Mouse (Mus musculus) testis, postnatal 14 days (tissue): ENCODE measurements at regions not wholly inside any gene's neighbourhood (a gene's known extent, or its start where the extent isn't known, plus 50 kb on each side); places are given as distances from the start of the nearest gene placed in this dataset.
"Not testable (repeated sequence)": the region's sequence is repeated elsewhere in the genome, so short reads cannot be mapped to it uniquely, and the experiment has no call there.

Experiments
- DNase-seq: peaks from one replicate; pipeline ENCODE4 v3.0.0; 2021; ENCODE audit warnings: low spot score

DNA sequence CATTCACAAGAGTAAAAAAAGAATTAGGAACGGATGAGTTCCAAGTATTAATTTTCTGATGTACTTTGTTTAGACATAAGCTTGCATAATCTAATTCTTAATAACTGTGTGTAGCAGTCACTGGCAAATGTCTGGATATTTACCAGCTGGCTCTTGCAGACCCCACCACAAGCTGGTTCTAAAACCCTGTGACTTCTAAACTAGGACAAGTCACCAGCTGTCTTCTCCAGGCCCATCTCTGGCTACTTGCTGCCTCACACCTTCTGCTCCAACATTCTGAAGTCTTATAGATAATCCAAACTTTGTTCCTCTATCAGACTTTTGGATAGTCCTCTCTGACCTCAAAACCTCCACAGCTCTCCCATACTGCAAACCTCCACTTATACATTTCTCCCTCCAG is 189.9 kb upstream of the Rhobtb1 start:
- DNase-seq: no peak

DNA sequence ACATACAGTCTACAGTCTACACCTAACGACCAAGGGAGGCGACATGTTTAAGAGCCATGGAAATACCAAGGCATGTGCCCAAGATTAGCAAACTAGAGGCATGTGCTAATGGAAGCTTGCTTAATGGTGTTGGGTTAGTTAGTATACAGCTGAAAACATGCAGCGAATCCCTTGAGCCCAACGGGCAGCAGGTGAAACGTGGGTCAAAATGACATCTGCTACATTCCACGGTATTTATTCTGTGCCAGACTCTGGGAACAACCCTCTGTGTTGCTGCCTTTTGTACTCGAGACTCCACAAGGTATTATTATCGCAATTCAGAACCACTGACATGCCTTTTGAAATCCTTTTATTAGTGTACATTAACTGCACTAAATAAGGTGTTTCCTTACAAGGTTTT is 188.1 kb upstream of the Rhobtb1 start:
- DNase-seq: no peak

DNA sequence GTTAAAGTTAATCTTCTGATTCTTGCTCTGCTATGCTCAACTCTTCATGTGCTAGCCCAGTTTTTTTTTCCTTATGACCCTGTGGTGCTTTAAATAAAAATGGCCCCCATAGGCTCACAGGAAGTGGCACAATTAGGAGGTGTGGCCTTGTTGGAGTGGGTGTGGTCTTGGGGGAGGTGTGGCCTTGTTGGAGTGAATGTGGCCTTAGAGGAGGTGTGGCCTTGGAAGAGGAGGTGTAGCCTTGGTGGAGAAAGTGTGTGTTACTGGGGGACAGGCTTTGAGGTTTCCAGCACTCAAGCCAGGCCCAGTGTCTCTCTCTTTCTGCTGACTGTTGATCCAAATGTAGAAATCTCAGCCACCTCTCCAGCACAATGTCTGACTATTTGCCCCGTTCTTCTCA is 186.0 kb upstream of the Rhobtb1 start:
- DNase-seq: no peak

DNA sequence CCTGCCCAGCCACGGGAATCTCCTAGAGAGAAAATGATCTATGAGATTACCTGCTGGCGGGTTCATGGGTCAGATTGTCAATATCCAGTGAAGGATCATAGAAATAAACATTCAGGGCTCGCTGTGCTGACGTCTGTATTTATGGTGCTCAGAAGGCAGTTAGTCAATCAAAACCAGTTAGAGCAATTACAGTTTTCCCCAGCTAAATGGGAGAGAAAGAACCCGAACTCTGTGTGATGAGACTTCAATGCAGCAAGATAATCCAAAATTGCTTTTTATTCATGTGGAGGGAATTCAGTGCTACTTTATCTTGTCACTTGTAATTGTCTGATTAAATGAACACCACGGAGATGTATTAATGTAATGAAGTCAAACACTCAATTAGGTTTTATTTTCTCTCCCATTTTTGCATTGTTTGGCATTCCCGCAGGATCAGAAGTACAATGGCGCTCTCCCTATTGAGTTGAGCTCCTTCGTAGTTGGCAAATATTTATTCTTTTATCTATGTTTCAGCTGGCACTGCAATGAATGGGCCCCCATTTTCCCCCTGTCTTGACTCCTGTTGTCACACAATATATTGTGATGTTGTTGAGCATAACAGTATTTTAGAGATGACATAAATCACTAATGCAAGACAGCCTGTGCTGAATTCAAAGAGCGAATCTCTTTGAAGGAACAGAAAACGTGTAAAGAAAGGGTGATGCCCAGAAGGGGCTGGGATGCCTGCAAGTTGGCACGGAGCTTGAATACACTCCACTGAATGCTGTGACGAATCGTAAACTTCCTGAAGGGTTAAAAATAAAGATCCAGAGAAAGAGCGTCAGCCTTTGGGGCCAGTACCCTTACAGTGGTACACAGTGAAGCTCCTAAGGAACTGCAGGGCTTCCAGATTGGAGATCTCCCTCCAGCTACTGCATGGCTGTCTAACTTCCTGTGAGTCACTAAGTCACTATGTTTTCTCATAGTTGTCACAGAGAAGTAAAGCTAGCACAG is 183.0 kb upstream of the Rhobtb1 start:
- DNase-seq: no peak

GRCm38 (mm10) chr10:68970521-68970920 is 180.7 kb upstream of the Rhobtb1 start:
- DNase-seq: no peak

- no peak for DNase-seq
Observed at GRCm38 (mm10) chr10:68974771-68975170, 176.5 kb upstream of the Rhobtb1 start.

DNA sequence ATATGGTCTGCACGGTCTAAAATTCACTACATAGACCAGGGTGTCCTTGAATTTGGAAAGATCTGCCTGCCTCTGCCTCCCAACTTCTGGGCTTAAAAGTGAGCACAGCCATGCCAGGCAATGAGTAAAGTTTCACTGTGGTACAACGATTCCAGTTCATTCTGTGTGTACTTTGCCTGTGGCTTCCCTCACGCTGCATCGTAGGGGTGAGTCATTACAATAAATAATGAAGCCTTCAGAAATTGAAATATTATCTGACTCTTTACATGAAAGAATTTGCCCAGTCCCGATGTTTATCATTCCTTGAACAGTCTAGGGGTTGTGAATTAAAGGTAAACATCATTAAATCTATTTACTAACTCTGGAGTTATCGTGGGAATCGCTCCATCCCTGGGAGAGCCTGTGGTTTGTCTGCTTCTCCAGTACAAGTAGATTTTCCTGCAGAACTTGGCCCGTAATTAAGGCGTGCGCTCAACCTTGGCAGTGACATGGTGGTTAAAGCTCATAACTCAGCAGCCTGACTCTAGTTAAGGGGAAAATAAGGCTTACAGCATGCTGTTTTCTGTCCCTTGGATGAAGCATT is 174.7 kb upstream of the Rhobtb1 start:
- no peak for DNase-seq

DNA sequence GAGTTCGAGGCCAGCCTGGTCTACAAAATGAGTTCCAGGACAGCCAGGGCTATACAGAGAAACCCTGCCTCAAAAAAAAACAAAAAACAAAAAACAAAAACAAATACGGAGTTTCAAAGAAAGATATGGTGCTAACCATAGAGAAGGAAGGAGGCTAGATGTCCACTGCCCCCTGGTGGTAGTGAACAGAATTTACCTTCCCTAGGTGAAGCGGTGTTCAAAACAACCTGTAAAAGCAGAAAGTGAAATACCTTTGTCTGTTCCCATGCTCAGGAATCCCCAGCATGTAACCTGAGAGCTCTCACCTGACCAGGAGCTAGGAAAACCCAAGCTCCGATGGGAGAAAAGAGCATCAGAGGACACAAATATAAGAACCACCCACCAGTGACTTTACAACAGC is 173.1 kb upstream of the Rhobtb1 start:
- DNase-seq: no peak

DNA sequence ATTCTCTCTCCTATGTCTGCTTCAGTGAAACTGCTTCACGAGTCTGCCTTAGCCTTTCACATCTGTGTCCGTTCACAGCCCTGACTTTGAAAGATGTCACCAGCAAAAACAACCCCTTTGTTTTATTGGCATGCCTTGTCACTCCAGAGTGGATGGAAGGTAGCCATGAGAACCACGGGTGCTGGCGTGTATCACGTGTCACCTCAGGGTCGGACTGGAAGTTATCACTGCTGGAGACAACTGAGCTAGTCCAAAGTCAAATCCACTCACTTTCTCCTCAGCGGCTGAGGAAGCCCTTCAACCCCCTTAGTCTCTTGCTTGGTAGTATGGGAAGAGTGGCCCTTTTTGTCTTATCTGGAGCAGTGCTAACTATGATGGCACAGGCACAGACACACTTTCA is 171.3 kb upstream of the Rhobtb1 start:
- no peak for DNase-seq

- DNase-seq: no peak
Observed at GRCm38 (mm10) chr10:68982288-68982687, 168.9 kb upstream of the Rhobtb1 start.

GRCm38 (mm10) chr10:68990584-68990983 is 160.7 kb upstream of the Rhobtb1 start:
- no peak for DNase-seq

GRCm38 (mm10) chr10:68999610-69000009 is 151.6 kb upstream of the Rhobtb1 start:
- no peak for DNase-seq

DNA sequence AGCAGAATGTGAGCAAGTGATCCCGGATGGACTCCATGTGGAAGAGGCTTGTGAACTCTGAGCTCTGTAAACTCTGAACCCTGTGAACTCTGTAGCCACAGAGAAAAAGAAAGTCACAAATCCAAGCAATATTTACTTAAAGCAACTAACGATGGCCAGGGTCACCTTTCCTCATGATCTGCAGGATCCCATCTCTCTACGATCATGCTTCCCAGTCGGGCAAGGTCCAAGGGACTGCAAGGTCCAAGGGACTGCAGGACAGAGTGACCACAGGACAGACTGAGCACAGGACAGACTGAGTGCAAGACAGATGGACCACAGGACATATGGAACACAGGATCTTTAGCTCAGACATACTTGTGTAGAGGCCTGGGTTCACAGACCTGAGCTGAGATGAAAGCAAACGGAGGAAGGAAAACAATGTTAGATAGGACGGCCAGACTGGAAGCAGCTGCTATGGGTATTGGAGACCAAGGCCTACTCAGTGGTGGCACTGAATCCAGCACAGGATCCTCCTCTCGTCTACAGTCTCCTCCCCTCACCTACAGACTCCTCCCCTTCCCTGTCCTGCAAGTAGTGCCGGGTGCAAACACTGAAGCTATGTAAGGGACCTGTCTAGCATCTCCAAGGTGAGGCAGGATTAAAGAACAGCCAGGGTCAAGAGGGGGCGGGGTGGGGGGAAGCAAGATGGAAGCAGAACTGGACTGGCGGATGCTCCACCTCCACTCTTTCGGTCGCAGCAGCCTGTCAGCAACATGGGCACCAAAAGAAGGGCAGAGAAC is 149.4 kb upstream of the Rhobtb1 start:
- DNase-seq: no peak

DNA sequence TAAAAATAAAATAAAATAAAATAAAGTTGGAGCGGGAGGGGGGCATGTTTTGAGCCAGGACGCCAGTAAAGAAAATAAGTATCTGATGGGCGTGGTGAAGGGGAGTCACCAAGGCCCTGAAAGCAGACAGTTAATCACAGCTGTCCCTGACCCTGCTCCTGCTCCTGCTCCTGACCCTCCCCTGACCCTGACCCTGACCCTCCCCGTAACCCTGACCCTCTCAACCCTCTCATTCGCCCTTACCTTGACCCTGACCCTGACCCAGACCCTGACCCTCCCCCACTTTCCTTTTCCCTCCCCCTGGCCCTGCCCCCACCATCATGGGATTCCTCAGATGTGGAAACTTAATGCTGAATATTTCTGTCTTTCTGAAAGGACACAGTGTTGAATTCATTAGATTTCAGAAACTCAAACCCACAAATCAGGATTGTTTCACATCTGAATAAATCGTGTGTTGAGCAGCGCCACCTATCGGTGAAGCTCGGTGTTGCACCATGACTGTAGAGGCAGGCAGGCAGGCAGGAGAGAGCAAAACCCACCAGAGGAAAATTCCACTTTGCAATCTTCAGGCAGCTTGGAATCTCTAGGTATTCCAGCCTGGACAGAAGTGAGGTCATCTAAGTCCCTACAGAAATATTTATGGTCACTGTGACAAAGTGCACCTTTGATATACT is 145.9 kb upstream of the Rhobtb1 start:
- DNase-seq: peak; percentile 73

GRCm38 (mm10) chr10:69008679-69009078 is 142.6 kb upstream of the Rhobtb1 start:
- peak; percentile 6 for DNase-seq

DNA sequence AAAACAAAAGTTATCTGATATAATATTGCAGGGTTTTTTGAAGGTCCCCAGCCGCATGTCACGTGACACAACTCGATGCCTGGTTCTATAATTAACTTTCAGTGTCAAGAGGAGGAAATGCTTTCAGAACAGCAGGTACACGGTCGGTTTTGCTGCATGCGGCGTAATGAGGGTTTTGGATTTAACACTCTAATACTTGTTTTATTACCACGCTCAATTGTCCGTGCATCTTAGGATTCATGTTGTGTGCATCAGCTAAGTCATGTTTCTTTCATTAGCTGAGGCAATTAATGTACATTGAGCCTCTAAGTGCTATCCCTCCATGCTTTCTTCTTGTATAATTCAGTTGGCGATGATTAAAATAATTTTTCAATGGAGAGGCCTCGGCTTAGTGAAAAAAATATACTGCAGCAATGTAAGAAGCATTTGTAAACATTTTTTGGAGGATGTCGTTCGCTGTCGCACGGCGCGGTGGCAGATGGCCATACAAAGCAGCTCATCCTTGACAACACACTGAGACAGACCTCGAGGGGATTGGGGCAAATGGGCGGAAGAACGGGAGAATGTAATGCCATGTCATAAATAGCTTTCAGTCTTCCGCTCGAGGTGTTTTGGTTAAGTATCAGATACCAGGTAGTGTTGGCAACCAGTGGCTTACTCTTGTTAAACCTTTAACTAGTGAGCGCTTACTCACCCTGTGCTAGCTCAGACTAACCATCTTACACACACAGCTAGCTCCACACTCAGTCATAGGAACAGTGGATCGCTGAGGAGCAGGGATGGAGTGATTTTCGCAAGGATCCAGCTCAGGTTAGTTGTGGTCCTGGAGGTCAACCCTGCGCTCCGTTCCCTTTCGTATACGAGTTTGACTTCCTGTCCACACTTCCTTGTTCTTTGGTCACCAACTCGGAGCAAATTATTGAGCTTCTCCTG is 130.2 kb upstream of the Rhobtb1 start:
- no peak for DNase-seq

GRCm38 (mm10) chr10:69033410-69033809 is 117.8 kb upstream of the Rhobtb1 start:
- DNase-seq: no peak

DNA sequence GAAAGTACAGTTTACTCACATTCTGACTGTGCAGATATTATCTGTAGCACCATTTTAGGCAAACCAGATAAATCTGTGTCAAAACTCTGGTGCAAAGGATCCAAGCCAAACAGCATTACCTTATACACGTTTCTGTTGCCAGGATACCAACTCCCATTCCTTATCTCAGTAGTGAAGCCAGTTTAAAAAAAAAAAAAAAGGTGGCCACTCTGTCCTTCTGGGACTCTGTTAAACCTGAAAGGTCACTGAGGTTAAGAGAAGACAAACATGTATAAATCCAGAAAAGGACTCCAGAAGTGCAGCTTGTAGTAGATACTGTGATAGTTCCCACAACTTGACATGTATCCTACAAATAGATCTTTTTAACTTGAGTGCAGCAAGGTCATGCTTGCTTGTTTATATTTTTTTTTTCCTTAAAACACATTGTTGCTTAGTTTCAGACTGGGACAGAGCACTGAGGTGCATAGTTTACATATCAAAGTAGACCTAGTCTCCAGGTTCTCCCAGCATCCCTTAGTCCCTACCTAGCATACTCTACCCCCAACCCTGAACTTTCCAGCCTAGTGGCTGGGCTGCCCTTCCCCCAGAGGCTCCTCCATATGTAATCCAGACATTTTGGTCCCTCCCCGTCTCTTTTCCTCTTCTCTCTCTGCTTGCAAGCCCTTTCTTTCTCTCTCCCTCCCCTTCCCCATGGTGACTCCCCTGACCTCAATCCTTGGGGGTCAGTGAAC is 116.7 kb upstream of the Rhobtb1 start:
- no peak for DNase-seq

- DNase-seq: not testable (repeated sequence)
Observed at GRCm38 (mm10) chr10:69035536-69035935, 115.7 kb upstream of the Rhobtb1 start.

- no peak for DNase-seq
Observed at GRCm38 (mm10) chr10:69036096-69036495, 115.1 kb upstream of the Rhobtb1 start.
